Mouse (Mus musculus): ENCODE measurements around the gene Ubac1. TPM values are rescaled to one million over a fixed set of nuclear protein-coding genes. Genes with fewer than 3 reads are reported as not detected.

The Ubac1 gene
- total and polyA plus RNA-seq, 3 experiments, result 79.1 to 88.5 TPM; not detected in 1

DNA sequence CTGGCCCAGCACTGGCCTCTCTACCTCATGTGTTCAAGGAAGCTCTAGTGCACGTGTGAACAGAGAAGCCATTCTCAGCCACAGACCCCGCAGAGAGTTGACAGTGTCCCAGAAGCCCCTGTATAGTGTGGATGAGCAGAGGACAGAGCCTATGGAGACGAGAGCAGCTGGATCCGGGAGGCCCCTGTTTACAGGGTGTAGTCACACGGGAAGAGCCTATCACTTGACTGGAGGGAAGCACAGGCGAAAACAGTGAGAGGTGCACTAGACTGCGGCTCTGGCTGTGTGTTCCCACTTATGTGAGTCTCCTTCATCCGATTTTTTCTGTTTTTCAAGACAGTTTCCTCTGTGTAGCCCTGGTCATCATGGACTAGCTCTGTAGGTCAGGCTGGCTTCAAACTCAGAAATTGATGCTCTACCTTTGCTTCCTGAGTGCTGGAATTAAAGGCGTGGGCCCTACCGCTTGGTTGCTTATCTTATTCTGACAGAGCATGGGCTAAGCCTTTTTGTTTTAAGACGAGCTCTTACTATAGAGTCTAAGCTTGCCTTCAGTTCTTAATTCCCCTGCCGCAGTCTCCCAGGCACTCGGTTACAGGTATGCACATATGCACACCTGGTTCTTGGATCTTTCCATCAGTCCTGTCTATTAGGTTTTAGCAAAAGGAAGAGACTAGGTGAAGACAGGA lies 41.3 kb upstream of the Ubac1 start:
- no peak for DNase-seq (ENCODE audit: low read depth, low spot score)
- H3K27me3 ChIP-seq (ENCODE audit: control insufficient read depth in 1 of 2, insufficient read depth in 2 of 2, low read length in 2 of 2), result peaks cover 0 to 2% of the 10 kb centered on the region in 2 experiments; a peak in 1 of 4 replicates
- no peak overlapping the region for H3K4me3 ChIP-seq (ENCODE audit: control insufficient read depth in 1 of 2, insufficient read depth in 1 of 2, low read depth in 2 of 2, low read length in 2 of 2)
- TF ChIP-seq POLR2AphosphoS5 (IDR thresholded peaks at IDR 0.05; ENCODE audit: borderline replicate concordance, low read depth, low read length), result no peak
- TF ChIP-seq CHD1 (IDR thresholded peaks at IDR 0.05; ENCODE audit: low read depth, low read length), result no peak
- TF ChIP-seq KAT2A (conservative IDR thresholded peaks at IDR 0.05; ENCODE audit: low read depth, low read length), result no peak
- no peak for TF ChIP-seq JUND (IDR thresholded peaks at IDR 0.05; ENCODE audit: low read depth, low read length)
- TF ChIP-seq ZMIZ1 (IDR thresholded peaks at IDR 0.05; ENCODE audit: low read depth, low read length), result no peak
- no peak for TF ChIP-seq EP300 (IDR thresholded peaks at IDR 0.05; ENCODE audit: low read depth in 1 of 2, low read length in 2 of 2)
- no peak for TF ChIP-seq ZKSCAN1 (IDR thresholded peaks at IDR 0.05; ENCODE audit: low read depth, low read length)
- TF ChIP-seq USF1 (IDR thresholded peaks at IDR 0.05; ENCODE audit: low read depth, low read length), result no peak
- no peak for TF ChIP-seq CTCF (IDR thresholded peaks at IDR 0.05 in 2 of 3, conservative IDR thresholded peaks at IDR 0.05 in 1 of 3; ENCODE audit: control insufficient read depth in 1 of 3, insufficient read depth in 1 of 3, low read depth in 2 of 3, low read length in 3 of 3, poor library complexity in 1 of 3, severe bottlenecking in 1 of 3)
- TF ChIP-seq GABPA (IDR thresholded peaks at IDR 0.05; ENCODE audit: low read depth, low read length), result no peak
- TF ChIP-seq USF2 (IDR thresholded peaks at IDR 0.05; ENCODE audit: borderline replicate concordance in 1 of 2, insufficient read depth in 1 of 2, low read depth in 1 of 2, low read length in 2 of 2), result no peak
- TF ChIP-seq MAZ (IDR thresholded peaks at IDR 0.05; ENCODE audit: low read depth, low read length), result no peak
- no peak for TF ChIP-seq MAX (IDR thresholded peaks at IDR 0.05; ENCODE audit: low read length)
- no peak for TF ChIP-seq ETS1 (IDR thresholded peaks at IDR 0.05; ENCODE audit: low read depth, low read length)
- no peak for TF ChIP-seq SMC3 (IDR thresholded peaks at IDR 0.05; ENCODE audit: low read depth, low read length)
- TF ChIP-seq ZC3H11A (IDR thresholded peaks at IDR 0.05; ENCODE audit: low read depth, low read length), result no peak
- TF ChIP-seq CHD2 (IDR thresholded peaks at IDR 0.05; ENCODE audit: low read length), result no peak
- TF ChIP-seq POLR2AphosphoS2 (IDR thresholded peaks at IDR 0.05; ENCODE audit: low read length), result no peak
- TF ChIP-seq HCFC1 (IDR thresholded peaks at IDR 0.05; ENCODE audit: low read depth, low read length), result no peak
- no peak for TF ChIP-seq POLR2A (IDR thresholded peaks at IDR 0.05; ENCODE audit: control insufficient read depth in 1 of 2, insufficient read depth in 1 of 2, low read depth in 1 of 2, low read length in 2 of 2, poor library complexity in 1 of 2)
- no peaks in the 10 kb centered on the region for H3K79me2 ChIP-seq (ENCODE audit: control insufficient read depth, insufficient read depth, low read length, poor library complexity)
- peaks cover 0 to 1% of the 10 kb centered on the region in 2 experiments; a peak in 1 of 4 replicates for H3K4me1 ChIP-seq (ENCODE audit: control insufficient read depth in 1 of 2, insufficient read depth in 2 of 2, low read length in 2 of 2)
- H3K9ac ChIP-seq (ENCODE audit: control insufficient read depth, low read depth, low read length, poor library complexity, severe bottlenecking), result no peak overlapping the region
- H3K27ac ChIP-seq (ENCODE audit: control insufficient read depth, low read depth, low read length), result no peak overlapping the region
- no peaks in the 10 kb centered on the region for H3K9me3 ChIP-seq (replicated peaks; ENCODE audit: insufficient read depth, low read length)
- no peaks in the 10 kb centered on the region for H3K36me3 ChIP-seq (ENCODE audit: control insufficient read depth in 1 of 2, insufficient read depth in 2 of 2, low read length in 2 of 2)

DNA sequence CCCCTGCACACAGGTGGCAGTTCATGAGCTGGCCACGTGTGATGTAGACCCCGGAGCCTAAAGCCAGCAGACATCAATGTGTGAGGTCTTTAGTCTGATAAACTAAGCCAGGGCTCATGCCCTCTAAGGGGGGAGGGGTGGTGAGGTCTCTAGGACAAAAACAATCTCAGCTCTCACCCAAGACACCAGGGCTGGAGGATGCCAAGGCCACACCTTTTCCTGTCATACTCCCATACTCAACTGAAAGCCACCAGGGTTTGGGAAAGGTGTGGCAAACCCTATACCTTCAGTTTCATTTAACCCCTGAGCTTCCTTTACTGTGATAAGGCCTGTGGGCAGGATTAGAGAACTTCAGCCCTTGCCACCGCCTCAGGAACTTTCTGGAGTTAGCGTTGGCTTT lies 40.7 kb upstream of the Ubac1 start:
- no peak for TF ChIP-seq MAX (IDR thresholded peaks at IDR 0.05; ENCODE audit: low read length)

More for the DNA sequence above, 40.7 kb upstream of the Ubac1 start:
- no peaks in the 10 kb centered on the region for H3K36me3 ChIP-seq (ENCODE audit: control insufficient read depth in 1 of 2, insufficient read depth in 2 of 2, low read length in 2 of 2)
- no peak overlapping the region for H3K9ac ChIP-seq (ENCODE audit: control insufficient read depth, low read depth, low read length, poor library complexity, severe bottlenecking)
- H3K27ac ChIP-seq (ENCODE audit: control insufficient read depth, low read depth, low read length), result no peak overlapping the region
- H3K27me3 ChIP-seq (ENCODE audit: control insufficient read depth in 1 of 2, insufficient read depth in 2 of 2, low read length in 2 of 2), result peaks cover 0 to 2% of the 10 kb centered on the region in 2 experiments; a peak in 1 of 4 replicates
- no peaks in the 10 kb centered on the region for H3K79me2 ChIP-seq (ENCODE audit: control insufficient read depth, insufficient read depth, low read length, poor library complexity)
- H3K9me3 ChIP-seq (replicated peaks; ENCODE audit: insufficient read depth, low read length), result no peaks in the 10 kb centered on the region
- no peak overlapping the region for H3K4me3 ChIP-seq (ENCODE audit: control insufficient read depth in 1 of 2, insufficient read depth in 1 of 2, low read depth in 2 of 2, low read length in 2 of 2)
- H3K4me1 ChIP-seq (ENCODE audit: control insufficient read depth in 1 of 2, insufficient read depth in 2 of 2, low read length in 2 of 2), result no peaks in the 10 kb centered on the region
- no peak for DNase-seq (ENCODE audit: low read depth, low spot score)

Measured in MEL (cell line).